ENCODE assay signal across 27 mouse cellular contexts in the genomic region with DNA sequence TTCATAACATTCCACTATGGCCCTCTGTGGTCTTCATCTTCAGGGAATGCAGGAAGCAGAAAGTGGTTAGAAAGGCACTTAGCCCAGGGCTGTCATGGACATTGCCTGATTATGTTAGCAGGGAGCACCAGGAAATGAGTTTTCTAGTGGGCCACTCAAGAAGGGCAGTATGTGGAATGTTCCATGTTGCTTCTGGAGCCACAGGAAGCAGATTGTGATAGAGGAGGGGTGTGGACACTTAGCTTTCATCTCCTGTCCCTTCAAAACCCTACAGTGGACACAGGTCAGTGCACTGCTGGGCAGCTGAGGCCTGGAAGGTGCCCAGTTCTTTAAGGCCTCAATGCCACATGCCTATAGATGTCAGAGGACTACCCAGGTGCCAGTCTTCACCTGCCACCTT. TPM values are rescaled to one million over a fixed set of nuclear protein-coding genes. Genes with fewer than 3 reads are reported as not detected.
"Had no signal": no experiment of that assay in that cellular context is flagged by ENCODE, and none has a peak within 500 bp of the region (broad histone marks: within the 10 kb centered on the region; RNA-seq: fewer than 3 reads in every experiment).

No protein-coding gene starts in this region.

- H3K27ac ChIP-seq: heart, adult 2 months; heart, embryonic 15.5 days; hindbrain, embryonic 10.5 days; hindbrain, embryonic 12.5 days; hindbrain, embryonic 14.5 days; intestine, embryonic 15.5 days; layer of hippocampus, adult 2 months; left cerebral cortex, adult 2 months; limb, embryonic 10.5 days; limb, embryonic 12.5 days; liver, embryonic 13.5 days; liver, embryonic 15.5 days had no signal

- H3K36me3 ChIP-seq: heart, embryonic 15.5 days; hindbrain, embryonic 10.5 days; hindbrain, embryonic 12.5 days; intestine, embryonic 15.5 days; limb, embryonic 10.5 days; limb, embryonic 12.5 days; liver, embryonic 13.5 days; liver, embryonic 15.5 days had no signal

- DNase-seq: gastrocnemius, adult 2 months; gastrocnemius, postnatal 10 days; gastrocnemius, postnatal 25 days; heart, adult 2 months; heart, postnatal 36 days; kidney, adult 8-10 months; kidney, postnatal 10 days; kidney, postnatal 25 days; kidney, postnatal 4 days; liver; liver, embryonic 13.5 days had no signal

- H3K9me3 ChIP-seq: heart, embryonic 15.5 days; hindbrain, embryonic 10.5 days; hindbrain, embryonic 12.5 days; intestine, embryonic 15.5 days; limb, embryonic 10.5 days; limb, embryonic 12.5 days; liver, embryonic 13.5 days; liver, embryonic 15.5 days had no signal

- ATAC-seq: hindbrain, embryonic 16.5 days; inflammation-experienced regulatory T-cells, adult 6 months; intestine, embryonic 15.5 days; intestine, postnatal 0 days had no signal

- H3K4me3 ChIP-seq: gastrocnemius, adult 2 months; heart, adult 2 months; heart, embryonic 15.5 days; hindbrain, embryonic 10.5 days; hindbrain, embryonic 12.5 days; intestine, embryonic 15.5 days; layer of hippocampus, adult 2 months; left cerebral cortex, adult 2 months; limb, embryonic 10.5 days; limb, embryonic 12.5 days; liver, embryonic 13.5 days; liver, embryonic 15.5 days had no signal

- H3K4me1 ChIP-seq: hindbrain, embryonic 10.5 days; hindbrain, embryonic 12.5 days; intestine, embryonic 15.5 days; limb, embryonic 10.5 days; limb, embryonic 12.5 days; liver, embryonic 13.5 days; liver, embryonic 15.5 days had no signal

- H3K9ac ChIP-seq: heart, embryonic 15.5 days; hindbrain, embryonic 12.5 days; hindbrain, embryonic 14.5 days; intestine, embryonic 15.5 days; limb, embryonic 12.5 days; liver, embryonic 13.5 days; liver, embryonic 15.5 days had no signal

- H3K27me3 ChIP-seq: heart, embryonic 15.5 days; hindbrain, embryonic 12.5 days; intestine, embryonic 15.5 days; limb, embryonic 12.5 days; liver, embryonic 13.5 days; liver, embryonic 15.5 days had no signal

- H3K4me2 ChIP-seq: heart, embryonic 11.5 days; heart, embryonic 15.5 days; hindbrain, embryonic 12.5 days; hindbrain, embryonic 14.5 days; intestine, embryonic 15.5 days; limb, embryonic 12.5 days; liver, embryonic 11.5 days; liver, embryonic 13.5 days; liver, embryonic 15.5 days had no signal

RNA-seq across cellular contexts. Expression of a gene that starts 20.4 kb away (rescaled TPM):
- total RNA-seq: granulocyte monocyte progenitor cell, adult 5-6 weeks had no signal
- polyA plus RNA-seq: inflammation-experienced regulatory T-cells, adult 6 months had no signal
